Mouse (Mus musculus) forebrain, embryonic 15.5 days (tissue): ENCODE measurements around the gene Glis2. TPM values are rescaled to one million over a fixed set of nuclear protein-coding genes. Genes with fewer than 3 reads are reported as not detected.

Experiments used
- ATAC-seq: fragments of 200-750 bp; cut with Nextera tagmentation; replicated peaks from 2 replicates; pipeline ENCODE4 v1.8.0; 2017; ENCODE audit warnings: mild to moderate bottlenecking, moderate TSS enrichment, moderate library complexity
- H3K27ac ChIP-seq: fragments of 300-500 bp; sonication (generic); replicated peaks from 2 replicates; pipeline ENCODE4 v1.5.1; 2015; ENCODE audit warnings: mild to moderate bottlenecking, inconsistent platforms
- H3K27me3 ChIP-seq: fragments of 300-500 bp; sonication (generic); 2 replicates; pipeline ENCODE4 v1.6.1; 2015; ENCODE audit warnings: inconsistent platforms
- H3K36me3 ChIP-seq: fragments of 300-500 bp; sonication (generic); 2 replicates; pipeline ENCODE4 v1.6.1; 2015; ENCODE audit warnings: mild to moderate bottlenecking, inconsistent platforms
- H3K4me1 ChIP-seq: fragments of 300-500 bp; sonication (generic); 2 replicates; pipeline ENCODE4 v1.6.1; 2015; ENCODE audit warnings: inconsistent platforms
- H3K4me2 ChIP-seq: fragments of 300-500 bp; sonication (generic); replicated peaks from 2 replicates; pipeline ENCODE4 v1.6.1; 2015; ENCODE audit warnings: mild to moderate bottlenecking, inconsistent platforms
- H3K4me3 ChIP-seq: fragments of 300-500 bp; sonication (generic); 2 replicates; pipeline ENCODE4 v1.5.1; 2015; ENCODE audit warnings: mild to moderate bottlenecking, inconsistent platforms
- H3K9ac ChIP-seq: fragments of 300-500 bp; sonication (generic); replicated peaks from 2 replicates; pipeline ENCODE4 v1.6.1; 2015; ENCODE audit warnings: mild to moderate bottlenecking, inconsistent platforms
- H3K9me3 ChIP-seq: fragments of 300-500 bp; sonication (generic); 2 replicates; pipeline ENCODE4 v1.6.1; 2016; ENCODE audit warnings: inconsistent platforms
- WGBS: fragments of 180-500 bp; shearing (Covaris S2); methylation state at CpG from one replicate; pipeline ENCODE4 v1.1.7; 2015; ENCODE audit warnings: mixed read lengths; 5-methylcytosine and 5-hydroxymethylcytosine counted together
- polyA plus RNA-seq: library from polyadenylated mRNA; unstranded; fragments of >200 nt; fragmentation: Nextera tagmentation; extraction: Ambion mirVana; gene quantifications from 2 replicates; pipeline ENCODE4 v1.2.1, GENCODE M21; 2015

Gene Glis2
- polyA plus RNA-seq, 1 experiment from 2014 or later = 14.6 TPM

DNA sequence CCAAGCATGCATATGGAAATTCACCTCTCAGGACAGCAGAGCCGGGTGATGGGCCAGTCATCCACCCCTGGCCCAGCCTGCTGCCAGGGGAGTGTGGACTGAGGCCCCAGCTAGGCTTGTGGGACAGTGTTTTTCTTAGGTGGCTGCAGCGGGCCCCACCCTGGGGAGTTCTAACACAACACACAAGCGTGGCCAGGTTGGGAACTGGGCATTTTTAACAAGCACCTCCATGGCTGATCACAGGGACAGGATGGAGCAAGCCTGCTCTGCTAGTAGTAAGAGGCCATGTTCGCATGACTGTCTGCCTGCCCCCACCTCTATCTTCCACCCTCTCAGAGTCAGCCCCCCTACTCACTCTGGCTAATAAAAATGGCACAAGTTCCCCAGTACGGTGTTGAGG, 3.5 kb downstream of the Glis2 start:
- H3K27ac ChIP-seq = 0 out of 2 replicates have a peak overlapping the region, but pooled peaks have one; percentile 11
- 70% methylated on average over 5 of the region's 5 CpGs for WGBS

GRCm38 (mm10) chr16:4598891-4599543, 4.5 kb downstream of the Glis2 start:
- H3K4me1 ChIP-seq = peaks cover 60% of the 10 kb centered on the region
- no peak overlapping the region for H3K4me3 ChIP-seq
- H3K4me2 ChIP-seq = no peak overlapping the region
- H3K27ac ChIP-seq = no peak overlapping the region; the same call in 1 of the 2 replicates
- no peaks in the 10 kb centered on the region for H3K36me3 ChIP-seq
- 34% methylated on average over 6 of the region's 6 CpGs for WGBS
- no peaks in the 10 kb centered on the region for H3K27me3 ChIP-seq
- no peak for ATAC-seq
- no peaks in the 10 kb centered on the region for H3K9me3 ChIP-seq
- no peak overlapping the region for H3K9ac ChIP-seq

More for the DNA sequence above, 3.5 kb downstream of the Glis2 start:
- peaks cover 66% of the 10 kb centered on the region for H3K4me1 ChIP-seq
- H3K9ac ChIP-seq = no peak overlapping the region
- no peak for ATAC-seq
- no peak overlapping the region for H3K4me3 ChIP-seq
- no peaks in the 10 kb centered on the region for H3K36me3 ChIP-seq
- no peaks in the 10 kb centered on the region for H3K9me3 ChIP-seq
- no peaks in the 10 kb centered on the region for H3K27me3 ChIP-seq
- no peak overlapping the region for H3K4me2 ChIP-seq

DNA sequence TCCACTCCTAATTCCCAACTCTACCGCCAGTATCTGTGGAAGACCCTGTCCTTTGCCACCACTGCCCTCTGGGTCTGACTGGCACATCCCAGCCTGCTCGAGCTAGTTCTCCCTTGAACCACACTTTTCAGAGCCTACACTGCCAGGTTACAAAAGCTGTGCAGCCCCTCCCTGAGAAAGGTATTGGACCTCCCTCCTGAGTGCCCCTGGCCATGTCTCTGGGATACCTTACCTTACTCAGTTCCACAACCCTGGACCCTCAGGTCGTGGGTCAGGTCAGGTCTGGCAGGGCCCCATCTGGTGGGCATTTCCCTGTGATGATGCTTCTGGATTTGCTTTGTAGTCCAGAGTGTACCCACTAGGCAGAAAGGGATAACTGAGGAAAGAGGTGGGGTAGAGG, 5.1 kb downstream of the Glis2 start:
- Histone ChIP-seq H3K36me3 (no peaks in the 10 kb centered on the region), H3K4me2 (no peak overlapping the region), H3K9me3 (no peaks in the 10 kb centered on the region), H3K27me3 (no peaks in the 10 kb centered on the region), H3K9ac (no peak overlapping the region), H3K27ac (no peak overlapping the region), H3K4me3 (no peak overlapping the region), H3K4me1 (peaks cover 60% of the 10 kb centered on the region)
- 80% methylated on average over 3 of the region's 3 CpGs for WGBS
- no peak for ATAC-seq

- no peak for ATAC-seq
- WGBS = 87% methylated on average over 9 of the region's 9 CpGs
- H3K4me3 ChIP-seq = no peak overlapping the region
- H3K4me2 ChIP-seq = no peak overlapping the region
- H3K36me3 ChIP-seq = no peaks in the 10 kb centered on the region
- peaks cover 61% of the 10 kb centered on the region for H3K4me1 ChIP-seq
- no peak overlapping the region for H3K9ac ChIP-seq
- H3K9me3 ChIP-seq = no peaks in the 10 kb centered on the region
- H3K27me3 ChIP-seq = no peaks in the 10 kb centered on the region
- no peak overlapping the region for H3K27ac ChIP-seq
These were observed 6.3 kb downstream of the Glis2 start for GRCm38 (mm10) chr16:4600701-4601310.

DNA sequence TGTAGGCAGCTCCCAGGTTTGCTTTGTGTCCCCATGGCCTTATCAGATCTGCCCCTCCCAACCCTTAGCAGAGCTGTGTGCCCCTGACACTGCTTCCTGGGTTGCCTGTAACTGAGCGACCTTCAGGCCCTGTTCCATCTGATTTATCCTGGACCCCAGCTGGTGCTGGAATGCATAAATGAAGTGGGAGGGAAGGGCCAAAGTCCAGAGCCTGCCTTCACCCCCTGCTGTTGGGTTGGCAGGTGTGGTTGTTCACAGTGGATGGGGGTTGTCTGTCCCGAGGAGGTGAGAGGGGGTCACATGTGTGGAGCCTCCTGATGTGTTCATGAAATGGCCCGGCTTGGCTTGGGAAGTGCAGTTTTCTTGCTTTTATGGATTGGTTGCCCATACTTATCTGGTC, 7.7 kb downstream of the Glis2 start:
- 20% methylated on average over 3 of the region's 3 CpGs for WGBS
- Histone ChIP-seq H3K4me1 (peaks cover 58% of the 10 kb centered on the region), H3K4me3 (no peak overlapping the region), H3K27me3 (no peaks in the 10 kb centered on the region), H3K36me3 (no peaks in the 10 kb centered on the region), H3K9me3 (no peaks in the 10 kb centered on the region), H3K27ac (no peak overlapping the region), H3K4me2 (no peak overlapping the region), H3K9ac (no peak overlapping the region)
- ATAC-seq = no peak

DNA sequence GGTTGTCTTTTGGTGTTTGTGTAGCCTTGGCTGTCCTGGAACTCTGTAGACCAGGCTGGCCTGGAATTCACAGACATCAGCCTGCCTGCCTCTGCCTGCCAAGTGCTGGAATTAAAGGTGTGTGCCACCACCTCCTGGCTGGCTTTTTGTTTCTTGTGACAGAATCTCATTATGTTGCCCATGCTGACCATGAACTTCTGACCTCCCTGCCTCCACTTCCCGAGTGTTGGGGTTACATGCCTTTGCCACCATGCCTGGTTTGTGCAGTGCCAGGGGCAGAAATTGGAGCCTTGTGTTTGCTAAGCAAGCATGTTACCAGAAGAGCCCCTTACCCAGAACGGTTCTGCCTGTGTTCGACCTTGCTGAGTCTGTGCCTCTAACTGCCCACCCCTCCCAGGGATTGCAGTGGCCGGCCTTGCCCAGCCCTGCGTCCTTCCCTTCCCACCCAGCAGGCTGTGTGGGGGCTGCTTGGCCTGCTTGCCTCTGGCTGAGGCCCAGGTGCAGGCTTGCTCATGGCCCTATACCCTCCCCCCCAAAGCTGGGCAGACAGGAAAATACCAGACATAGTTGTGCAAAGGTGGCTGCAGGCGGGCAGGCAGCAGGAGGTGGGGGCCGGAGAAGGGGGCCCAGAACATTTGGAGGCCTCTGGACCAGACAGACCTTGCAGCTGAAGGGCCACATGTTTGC, 8.4 kb downstream of the Glis2 start:
- H3K27ac ChIP-seq = no peak overlapping the region
- H3K9me3 ChIP-seq = no peaks in the 10 kb centered on the region
- no peak overlapping the region for H3K4me3 ChIP-seq
- no peaks in the 10 kb centered on the region for H3K36me3 ChIP-seq
- H3K9ac ChIP-seq = no peak overlapping the region
- H3K4me2 ChIP-seq = no peak overlapping the region
- no peak for ATAC-seq
- no peaks in the 10 kb centered on the region for H3K27me3 ChIP-seq
- peaks cover 55% of the 10 kb centered on the region for H3K4me1 ChIP-seq
- 43% methylated on average over 7 of the region's 7 CpGs for WGBS

DNA sequence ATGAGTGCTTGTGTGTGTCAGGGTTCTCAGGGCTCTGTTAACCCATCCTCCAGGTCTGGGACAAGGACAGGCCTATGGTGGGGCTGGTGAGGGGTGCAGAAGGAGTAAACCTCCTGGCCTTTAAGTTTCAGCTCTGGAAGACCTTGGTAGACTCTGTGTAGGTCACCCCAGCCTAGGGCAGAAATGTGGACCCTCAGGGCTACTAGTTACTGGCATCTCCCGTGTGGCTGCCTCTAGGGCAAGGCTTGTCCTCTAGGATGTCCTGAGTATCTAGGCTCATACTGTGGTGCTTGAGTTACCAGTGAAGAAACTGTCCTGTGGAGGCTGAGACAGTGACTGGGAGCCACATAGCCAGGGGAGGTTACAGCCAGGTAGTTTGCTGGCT, 8.9 kb downstream of the Glis2 start:
- H3K27ac ChIP-seq = no peak overlapping the region

DNA sequence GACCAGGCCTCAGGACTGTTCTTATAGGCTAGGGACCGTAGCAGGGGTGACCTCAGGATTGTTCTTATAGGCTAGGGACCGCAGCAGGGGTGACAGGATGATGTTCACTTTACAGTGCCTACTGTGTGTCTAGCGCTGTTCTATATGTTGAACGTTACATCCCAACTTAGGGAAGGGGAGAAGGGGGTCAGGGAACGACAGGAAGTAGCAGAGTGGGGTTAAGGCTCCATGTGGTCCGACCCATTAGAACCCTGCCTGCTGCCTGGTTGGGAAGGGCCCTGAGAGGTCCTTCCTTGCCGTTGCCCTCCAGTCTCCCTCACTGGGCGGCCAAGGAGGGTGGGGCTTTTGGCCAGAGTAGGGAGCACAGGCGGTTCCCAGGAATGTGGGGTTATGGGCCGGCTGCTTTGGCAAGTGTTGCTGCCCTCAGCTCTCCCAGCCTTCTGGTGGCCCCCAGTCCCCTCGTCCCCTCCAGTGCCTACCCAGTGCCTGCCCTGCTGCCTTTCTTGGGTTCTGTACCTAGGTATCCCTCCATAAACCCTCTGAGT, 9.9 kb downstream of the Glis2 start:
- H3K9me3 ChIP-seq = no peaks in the 10 kb centered on the region
- H3K4me3 ChIP-seq = no peak overlapping the region
- H3K4me2 ChIP-seq = no peak overlapping the region
- WGBS = 74% methylated on average over 11 of the region's 11 CpGs
- no peaks in the 10 kb centered on the region for H3K27me3 ChIP-seq
- no peaks in the 10 kb centered on the region for H3K36me3 ChIP-seq
- H3K4me1 ChIP-seq = peaks cover 41% of the 10 kb centered on the region
- no peak for ATAC-seq
- no peak overlapping the region for H3K9ac ChIP-seq
- H3K27ac ChIP-seq = no peak overlapping the region

More for the DNA sequence above, 8.9 kb downstream of the Glis2 start:
- H3K27me3 ChIP-seq = no peaks in the 10 kb centered on the region
- H3K4me2 ChIP-seq = no peak overlapping the region
- no peaks in the 10 kb centered on the region for H3K9me3 ChIP-seq
- H3K36me3 ChIP-seq = no peaks in the 10 kb centered on the region
- H3K4me1 ChIP-seq = peaks cover 50% of the 10 kb centered on the region
- 67% methylated on average over 1 of the region's 1 CpGs for WGBS
- H3K4me3 ChIP-seq = no peak overlapping the region
- no peak for ATAC-seq
- H3K9ac ChIP-seq = no peak overlapping the region

DNA sequence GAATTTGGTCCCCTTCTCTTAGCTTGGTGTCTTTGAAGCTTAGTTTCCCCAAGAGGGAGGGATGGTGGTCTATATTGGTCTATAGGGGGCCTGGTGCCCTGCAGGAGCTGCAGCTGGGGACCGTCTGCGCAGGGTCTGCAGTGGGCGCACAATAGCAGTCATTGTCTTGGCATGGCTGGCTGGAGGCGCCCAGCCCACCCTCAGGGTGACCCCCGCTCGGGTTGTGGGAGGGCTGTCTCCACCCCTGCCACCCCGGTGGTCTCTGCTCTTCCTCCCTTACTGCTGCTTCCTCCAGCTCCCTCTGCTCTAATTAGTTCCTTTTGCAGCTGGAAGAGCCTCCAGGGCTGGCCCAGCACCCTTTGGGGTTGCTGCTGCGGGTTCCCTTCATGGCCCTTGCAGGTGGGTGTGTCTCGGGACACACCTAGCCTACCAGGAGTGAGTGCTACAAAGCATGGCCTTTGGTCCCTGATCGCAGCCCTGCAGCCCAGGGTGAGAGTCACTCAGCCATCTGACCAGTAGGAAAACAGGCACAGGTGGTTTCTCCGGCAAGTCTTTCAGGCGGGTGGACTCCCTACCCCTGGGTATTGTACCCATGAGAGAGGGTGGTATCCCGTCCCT, 11.1 kb downstream of the Glis2 start:
- 42% methylated on average over 13 of the region's 13 CpGs for WGBS
- Histone ChIP-seq H3K36me3 (peaks cover 5% of the 10 kb centered on the region; the same call in 1 of the 2 replicates), H3K4me2 (no peak overlapping the region), H3K9ac (no peak overlapping the region), H3K4me1 (peaks cover 38% of the 10 kb centered on the region), H3K4me3 (no peak overlapping the region), H3K27me3 (no peaks in the 10 kb centered on the region), H3K9me3 (no peaks in the 10 kb centered on the region), H3K27ac (no peak overlapping the region)
- ATAC-seq = no peak

GRCm38 (mm10) chr16:4606431-4607084, 12.0 kb downstream of the Glis2 start:
- WGBS = 46% methylated on average over 5 of the region's 5 CpGs
- no peaks in the 10 kb centered on the region for H3K27me3 ChIP-seq
- H3K4me3 ChIP-seq = no peak overlapping the region
- no peaks in the 10 kb centered on the region for H3K9me3 ChIP-seq
- peaks cover 10% of the 10 kb centered on the region for H3K36me3 ChIP-seq
- H3K4me1 ChIP-seq = peaks cover 38% of the 10 kb centered on the region
- ATAC-seq = 0 out of 2 replicates have a peak, but pooled peaks have one; percentile 17
- H3K27ac ChIP-seq = no peak overlapping the region
- no peak overlapping the region for H3K9ac ChIP-seq
- no peak overlapping the region for H3K4me2 ChIP-seq

- Histone ChIP-seq H3K9ac (no peak overlapping the region), H3K9me3 (no peaks in the 10 kb centered on the region), H3K4me3 (no peak overlapping the region), H3K36me3 (peaks cover 20% of the 10 kb centered on the region), H3K4me2 (no peak overlapping the region), H3K4me1 (peaks cover 28% of the 10 kb centered on the region), H3K27ac (no peak overlapping the region; the same call in 1 of the 2 replicates), H3K27me3 (no peaks in the 10 kb centered on the region)
- 0 out of 2 replicates have a peak, but pooled peaks have one; percentile 42 for ATAC-seq
- whole genome bisulfite sequencing = 51% methylated on average over 9 of the region's 9 CpGs
These were observed 13.5 kb downstream of the Glis2 start for GRCm38 (mm10) chr16:4607818-4608531.
